Mouse (Mus musculus) MEL (cell line): ENCODE measurements around the gene Olfm2. TPM values are rescaled to one million over a fixed set of nuclear protein-coding genes. Genes with fewer than 3 reads are reported as not detected.

Experiments used
- DNase-seq: peaks from one replicate; pipeline ENCODE4 v3.0.0; 2011; ENCODE audit warnings: low read depth, low spot score
- H3K27ac ChIP-seq: 2 replicates; pipeline ENCODE4 v1.5.1; 2012; ENCODE audit warnings: low read depth, mild to moderate bottlenecking, control low read depth, low read length, moderate library complexity; ENCODE audit not compliant: control insufficient read depth
- H3K27me3 ChIP-seq, 2 experiments: fragments of 150-350 bp in 1 of 2; sonication (generic) in 1 of 2; 2 replicates each; pipeline ENCODE4 v1.6.1; 2012; ENCODE audit warnings: low read length in 2 of 2, mild to moderate bottlenecking in 2 of 2, improper control_type of control experiment in 1 of 2, moderate library complexity in 1 of 2; ENCODE audit not compliant: insufficient read depth in 2 of 2, control insufficient read depth in 1 of 2
- H3K36me3 ChIP-seq, 2 experiments: 2 replicates each; pipeline ENCODE4 v1.6.1; 2012 to 2014; ENCODE audit warnings: low read length in 2 of 2, improper control_type of control experiment in 1 of 2, inconsistent platforms in 1 of 2, mild to moderate bottlenecking in 1 of 2; ENCODE audit not compliant: insufficient read depth in 2 of 2, control insufficient read depth in 1 of 2
- H3K4me1 ChIP-seq, 2 experiments: fragments of 150-350 bp in 1 of 2; sonication (generic) in 1 of 2; 2 replicates each; pipeline ENCODE4 v1.6.1; 2012; ENCODE audit warnings: low read length in 2 of 2, improper control_type of control experiment in 1 of 2, mild to moderate bottlenecking in 1 of 2; ENCODE audit not compliant: insufficient read depth in 2 of 2, control insufficient read depth in 1 of 2
- H3K4me3 ChIP-seq, 2 experiments: fragments of 150-350 bp in 1 of 2; sonication (generic) in 1 of 2; 2 replicates each; pipeline ENCODE4 v1.5.1; 2012; ENCODE audit warnings: low read depth in 2 of 2, low read length in 2 of 2, mild to moderate bottlenecking in 2 of 2, moderate library complexity in 2 of 2, control low read depth in 1 of 2, improper control_type of control experiment in 1 of 2; ENCODE audit not compliant: control insufficient read depth in 1 of 2, insufficient read depth in 1 of 2
- H3K79me2 ChIP-seq: 2 replicates; pipeline ENCODE4 v1.6.1; 2012; ENCODE audit warnings: mild to moderate bottlenecking, low read length, moderate library complexity; ENCODE audit not compliant: control insufficient read depth, poor library complexity, insufficient read depth
- H3K9ac ChIP-seq: 2 replicates; pipeline ENCODE4 v1.6.1; 2012; ENCODE audit warnings: low read depth, mild to moderate bottlenecking, control low read depth, low read length, moderate library complexity; ENCODE audit not compliant: control insufficient read depth, poor library complexity, severe bottlenecking
- H3K9me3 ChIP-seq: fragments of 150-350 bp; sonication (generic); replicated peaks from 2 replicates; pipeline ENCODE4 v1.6.1; 2012; ENCODE audit warnings: mild to moderate bottlenecking, low read length, improper control_type of control experiment, moderate library complexity; ENCODE audit not compliant: insufficient read depth
- BHLHE40 ChIP-seq: IDR thresholded peaks from 2 replicates; pipeline ENCODE4 v1.6.1; 2012; ENCODE audit warnings: low read depth, mild to moderate bottlenecking, inconsistent platforms, low read length, improper control_type of control experiment, borderline replicate concordance
- CHD1 ChIP-seq: IDR thresholded peaks from 2 replicates; pipeline ENCODE4 v1.6.1; 2012; ENCODE audit warnings: low read depth, mild to moderate bottlenecking, inconsistent platforms, low read length, improper control_type of control experiment
- CHD2 ChIP-seq: IDR thresholded peaks from 2 replicates; pipeline ENCODE4 v1.6.1; 2011; ENCODE audit warnings: low read length, improper control_type of control experiment
- E2F4 ChIP-seq: IDR thresholded peaks from 2 replicates; pipeline ENCODE4 v1.6.1; 2011; ENCODE audit warnings: low read depth, low read length, improper control_type of control experiment, borderline replicate concordance
- ELF1 ChIP-seq: IDR thresholded peaks from 2 replicates; pipeline ENCODE4 v1.6.1; 2014; ENCODE audit warnings: low read depth, mild to moderate bottlenecking, inconsistent platforms, low read length, improper control_type of control experiment, moderate library complexity
- EP300 ChIP-seq, 2 experiments: IDR thresholded peaks; 2 replicates each; pipeline ENCODE4 v1.6.1; 2011; ENCODE audit warnings: improper control_type of control experiment in 2 of 2, low read length in 2 of 2, low read depth in 1 of 2, mild to moderate bottlenecking in 1 of 2
- ETS1 ChIP-seq: IDR thresholded peaks from 2 replicates; pipeline ENCODE4 v1.6.1; 2012; ENCODE audit warnings: low read depth, mild to moderate bottlenecking, inconsistent platforms, low read length, improper control_type of control experiment, moderate library complexity
- GATA1 ChIP-seq: IDR thresholded peaks from 2 replicates; pipeline ENCODE4 v1.6.1; 2011; ENCODE audit warnings: low read depth, low read length, improper control_type of control experiment
- HCFC1 ChIP-seq: IDR thresholded peaks from 2 replicates; pipeline ENCODE4 v1.6.1; 2012; ENCODE audit warnings: low read depth, mild to moderate bottlenecking, inconsistent platforms, low read length, improper control_type of control experiment, moderate library complexity
- KAT2A ChIP-seq: conservative IDR thresholded peaks from 2 replicates; pipeline ENCODE4 v1.6.1; 2012; ENCODE audit warnings: low read depth, low read length, improper control_type of control experiment, inconsistent platforms
- MAFK ChIP-seq: IDR thresholded peaks from 2 replicates; pipeline ENCODE4 v1.6.1; 2011; ENCODE audit warnings: low read depth, mild to moderate bottlenecking, low read length, improper control_type of control experiment, borderline replicate concordance
- MAX ChIP-seq: IDR thresholded peaks from 2 replicates; pipeline ENCODE4 v1.6.1; 2011; ENCODE audit warnings: low read length, improper control_type of control experiment
- MAZ ChIP-seq: IDR thresholded peaks from 2 replicates; pipeline ENCODE4 v1.6.1; 2012; ENCODE audit warnings: low read depth, mild to moderate bottlenecking, inconsistent platforms, low read length, improper control_type of control experiment
- MEF2A ChIP-seq: IDR thresholded peaks from 2 replicates; pipeline ENCODE4 v1.6.1; 2014; ENCODE audit warnings: low read depth, mild to moderate bottlenecking, inconsistent platforms, low read length, improper control_type of control experiment; ENCODE audit not compliant: poor library complexity, insufficient replicate concordance, severe bottlenecking; ENCODE audit errors: extremely low read depth
- MXI1 ChIP-seq: IDR thresholded peaks from 2 replicates; pipeline ENCODE4 v1.6.1; 2011; ENCODE audit warnings: mild to moderate bottlenecking, low read depth, low read length, improper control_type of control experiment
- MYB ChIP-seq: IDR thresholded peaks from 2 replicates; pipeline ENCODE4 v1.6.1; 2011; ENCODE audit warnings: mild to moderate bottlenecking, low read depth, low read length, improper control_type of control experiment
- MYC ChIP-seq: IDR thresholded peaks from 2 replicates; pipeline ENCODE4 v1.6.1; 2011; ENCODE audit warnings: low read depth, mild to moderate bottlenecking, low read length, improper control_type of control experiment, moderate library complexity
- NELFE ChIP-seq: IDR thresholded peaks from 2 replicates; pipeline ENCODE4 v1.6.1; 2011; ENCODE audit warnings: low read depth, low read length, improper control_type of control experiment
- NRF1 ChIP-seq: IDR thresholded peaks from 2 replicates; pipeline ENCODE4 v1.6.1; 2014; ENCODE audit warnings: low read depth, mild to moderate bottlenecking, inconsistent platforms, low read length, improper control_type of control experiment, moderate library complexity; ENCODE audit not compliant: poor library complexity, insufficient read depth, severe bottlenecking
- POLR2A ChIP-seq, 2 experiments: IDR thresholded peaks; 2 replicates each; pipeline ENCODE4 v1.6.1; 2011 to 2012; ENCODE audit warnings: low read length in 2 of 2, mild to moderate bottlenecking in 2 of 2, control low read depth in 1 of 2, improper control_type of control experiment in 1 of 2, low read depth in 1 of 2, moderate library complexity in 1 of 2; ENCODE audit not compliant: control insufficient read depth in 1 of 2, insufficient read depth in 1 of 2, poor library complexity in 1 of 2
- POLR2AphosphoS2 ChIP-seq: IDR thresholded peaks from 2 replicates; pipeline ENCODE4 v1.6.1; 2011; ENCODE audit warnings: low read length, improper control_type of control experiment
- POLR2AphosphoS5 ChIP-seq: IDR thresholded peaks from 2 replicates; pipeline ENCODE4 v1.6.1; 2012; ENCODE audit warnings: low read depth, borderline replicate concordance, mild to moderate bottlenecking, inconsistent platforms, low read length, moderate library complexity, mixed read lengths
- RAD21 ChIP-seq: IDR thresholded peaks from 2 replicates; pipeline ENCODE4 v1.6.1; 2011; ENCODE audit warnings: mild to moderate bottlenecking, low read depth, low read length, improper control_type of control experiment
- SIN3A ChIP-seq: IDR thresholded peaks from 2 replicates; pipeline ENCODE4 v1.6.1; 2012; ENCODE audit warnings: low read length, improper control_type of control experiment, inconsistent platforms
- SMC3 ChIP-seq: IDR thresholded peaks from 2 replicates; pipeline ENCODE4 v1.6.1; 2011; ENCODE audit warnings: low read depth, low read length, improper control_type of control experiment
- TAL1 ChIP-seq: IDR thresholded peaks from 2 replicates; pipeline ENCODE4 v1.6.1; 2012; ENCODE audit warnings: mild to moderate bottlenecking, inconsistent platforms, low read length, moderate library complexity, mixed read lengths
- TBP ChIP-seq: IDR thresholded peaks from 2 replicates; pipeline ENCODE4 v1.8.0; 2011; ENCODE audit warnings: low read depth, low read length, improper control_type of control experiment
- TCF12 ChIP-seq: IDR thresholded peaks from 2 replicates; pipeline ENCODE4 v1.6.1; 2014; ENCODE audit warnings: low read depth, mild to moderate bottlenecking, inconsistent platforms, low read length, improper control_type of control experiment, moderate library complexity
- ZC3H11A ChIP-seq: IDR thresholded peaks from 2 replicates; pipeline ENCODE4 v1.6.1; 2012; ENCODE audit warnings: low read depth, mild to moderate bottlenecking, inconsistent platforms, low read length, improper control_type of control experiment
- ZMIZ1 ChIP-seq: IDR thresholded peaks from 2 replicates; pipeline ENCODE4 v1.6.1; 2012; ENCODE audit warnings: low read depth, mild to moderate bottlenecking, inconsistent platforms, low read length, improper control_type of control experiment, moderate library complexity
- ZNF384 ChIP-seq: IDR thresholded peaks from 2 replicates; pipeline ENCODE4 v1.6.1; 2012; ENCODE audit warnings: low read depth, mild to moderate bottlenecking, inconsistent platforms, low read length, improper control_type of control experiment
- polyA plus RNA-seq, 2 experiments: library from polyadenylated mRNA; stranded (reverse) in 1 of 2; unstranded in 1 of 2; fragments of >175 nt in 1 of 2; fragments of >200 nt in 1 of 2; gene quantifications; 2 replicates each; pipeline versions ENCODE4 v1.2.1 to v1.2.4; 2012; ENCODE audit warnings: low replicate concordance in 2 of 2, low read depth in 1 of 2; ENCODE audit not compliant: insufficient read length in 2 of 2, insufficient read depth in 1 of 2, missing spikeins in 1 of 2
- total RNA-seq: library from RNA; depleted of rRNA; stranded (reverse); fragments of 300-350 nt; gene quantifications from 2 replicates; pipeline ENCODE4 v1.2.3, GENCODE M21; 2012

The Olfm2 gene
- total and polyA plus RNA-seq, 3 experiments = 0.54 to 1.9 TPM; not detected in 1

DNA sequence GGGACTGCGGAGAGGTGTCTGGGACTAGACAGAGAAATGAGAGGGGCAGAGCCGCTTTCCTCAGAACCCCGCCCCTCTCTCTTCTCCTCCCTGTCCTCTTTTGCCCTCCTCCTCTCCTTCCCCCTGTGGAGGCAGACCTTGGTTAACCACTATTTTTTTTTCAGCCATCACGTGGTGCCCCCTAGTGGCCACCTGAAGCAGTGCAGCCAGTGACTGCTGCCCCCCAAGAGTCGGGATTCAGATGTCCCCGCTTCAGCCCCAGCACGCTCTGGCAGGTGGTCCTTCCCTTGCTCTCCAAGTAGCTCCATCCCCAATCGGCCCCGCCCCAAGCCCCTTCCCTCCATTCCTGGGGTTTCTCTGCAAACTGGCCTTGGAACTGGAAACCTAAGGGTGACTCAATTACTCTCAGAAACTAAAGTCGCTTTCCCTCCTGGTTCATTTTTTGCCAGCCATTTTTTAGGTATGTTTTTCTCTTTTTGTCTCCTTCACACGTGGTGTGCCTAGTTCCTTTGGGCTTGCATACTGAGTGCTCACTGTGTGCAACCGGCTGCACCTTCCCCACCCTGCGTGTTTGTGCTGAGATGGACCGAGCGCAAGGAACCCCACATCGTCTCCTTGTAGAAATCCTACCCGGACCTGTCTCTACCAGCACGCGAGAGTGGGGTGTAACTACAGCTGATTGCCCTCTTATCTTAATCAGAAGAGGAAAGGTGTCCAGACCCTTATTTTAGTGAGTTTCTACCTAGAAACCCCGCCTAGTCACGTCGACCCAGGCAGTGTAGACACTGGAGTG is 2.0 kb downstream of the Olfm2 start (continued):
- 0 out of 2 replicates have a peak, but pooled peaks have one; percentile 20 for TF ChIP-seq ETS1
- TF ChIP-seq ZC3H11A = peak; percentile 46; the same call in 1 of the 2 replicates
- TF ChIP-seq HCFC1 = no peak
- no peak for TF ChIP-seq BHLHE40
- TF ChIP-seq ELF1 = no peak
- TF ChIP-seq MYB = no peak
- no peak for TF ChIP-seq CHD2
- TF ChIP-seq MYC = no peak
- no peak for TF ChIP-seq TBP
- TF ChIP-seq EP300 (IDR thresholded peaks at IDR 0.05; ENCODE audit: low read depth in 1 of 2, low read length in 2 of 2) = no peak

GRCm38 (mm10) chr9:20740407-20740806 is 5.7 kb downstream of the Olfm2 start:
- Histone ChIP-seq H3K4me3 (peak overlapping the region; percentile 0 to 1; a peak in 2 of 4 replicates), H3K4me1 (peaks cover 0 to 13% of the 10 kb centered on the region in 2 experiments; a peak in 2 of 4 replicates)
- peak; percentile 33; the same call in 1 of the 2 replicates for TF ChIP-seq GATA1
- TF ChIP-seq NELFE = no peak; the same call in 1 of the 2 replicates
- TF ChIP-seq TBP = peak; percentile 68
- no peak for TF ChIP-seq POLR2AphosphoS5
- TF ChIP-seq ZMIZ1 = no peak
- peak; percentile 90 for TF ChIP-seq MYC
- TF ChIP-seq SMC3 = peak; percentile 100
- no peak for TF ChIP-seq CHD2
- no peak for TF ChIP-seq CHD1
- peak; percentile 70 for TF ChIP-seq MXI1
- TF ChIP-seq KAT2A = no peak
- TF ChIP-seq TCF12 = peak; percentile 39; the same call in 1 of the 2 replicates
- TF ChIP-seq ZNF384 = peak; percentile 58; the same call in 1 of the 2 replicates
- no peak for TF ChIP-seq POLR2A (IDR thresholded peaks at IDR 0.05; ENCODE audit: control insufficient read depth in 1 of 2, insufficient read depth in 1 of 2, low read depth in 1 of 2, low read length in 2 of 2, poor library complexity in 1 of 2)
- TF ChIP-seq POLR2AphosphoS2 = no peak
- peak; percentile 57; the same call in 1 of the 2 replicates for TF ChIP-seq MAX
- TF ChIP-seq MEF2A = no peak
- no peak for TF ChIP-seq MYB
- TF ChIP-seq E2F4 = no peak
- TF ChIP-seq HCFC1 = 0 out of 2 replicates have a peak, but pooled peaks have one; percentile 62
- TF ChIP-seq BHLHE40 = 0 out of 2 replicates have a peak, but pooled peaks have one; percentile 49
- TF ChIP-seq TAL1 = no peak
- peak; percentile 98 for TF ChIP-seq ZC3H11A
- TF ChIP-seq ETS1 = no peak; the same call in 1 of the 2 replicates
- no peak for TF ChIP-seq NRF1
- peak; percentile 82 for TF ChIP-seq SIN3A
- TF ChIP-seq MAZ = peak; percentile 93
- no peak for TF ChIP-seq MAFK
- TF ChIP-seq RAD21 = no peak; the same call in none of the 2 replicates

More at GRCm38 (mm10) chr9:20740407-20740806, 5.7 kb downstream of the Olfm2 start:
- peak; percentile 99 for DNase-seq
- Histone ChIP-seq H3K9me3 (no peaks in the 10 kb centered on the region), H3K36me3 (peaks cover 0 to 4% of the 10 kb centered on the region in 2 experiments; a peak in 2 of 4 replicates), H3K27ac (no peak overlapping the region), H3K79me2 (no peaks in the 10 kb centered on the region), H3K27me3 (peaks cover 8 to 10% of the 10 kb centered on the region in 2 experiments), H3K9ac (no peak overlapping the region)
